Mouse (Mus musculus): ENCODE measurements around the gene Lacc1.

Lacc1 gene

DNA sequence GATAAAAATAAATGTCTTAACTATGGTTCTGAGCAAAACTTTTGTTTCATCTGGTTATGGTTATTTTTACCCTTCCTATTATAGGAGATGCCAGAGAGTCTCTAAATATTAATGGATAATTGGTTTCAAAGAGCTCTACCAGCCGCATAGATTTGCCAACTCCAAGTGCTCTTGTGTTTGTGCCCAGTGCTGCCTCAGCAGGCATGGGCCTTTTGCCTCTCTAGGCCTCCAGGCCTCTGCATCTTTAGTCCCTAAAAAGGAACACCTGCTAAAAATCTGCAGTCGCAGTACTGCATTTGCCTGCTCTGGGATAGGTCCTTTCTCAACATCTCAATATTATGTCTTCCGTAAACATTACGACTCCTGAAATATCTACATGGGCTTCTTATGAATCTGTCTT, 55.5 kb downstream of the Lacc1 start:
- no peak for DNase-seq (ENCODE audit: low read depth in 2 of 2, low spot score in 2 of 2)

DNA sequence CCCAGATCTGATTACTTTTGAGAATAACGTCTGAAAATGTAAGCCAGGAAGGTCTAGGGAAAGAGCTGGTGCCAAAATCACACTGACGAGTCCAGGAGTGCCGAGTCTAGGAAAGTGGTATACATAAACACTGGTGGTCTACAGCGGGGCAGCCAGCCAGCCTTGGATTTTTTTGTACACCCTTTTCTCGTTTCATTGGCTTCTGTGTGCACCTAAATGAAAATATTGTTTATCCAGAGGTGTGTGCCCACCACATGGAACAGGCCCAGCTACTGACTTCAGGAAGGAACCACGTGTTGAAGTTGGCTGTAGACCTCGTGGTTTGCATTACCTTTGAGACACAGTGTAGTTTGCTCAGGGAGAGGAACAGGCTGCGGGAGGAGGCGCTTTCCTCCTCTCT, 57.1 kb downstream of the Lacc1 start:
- no peak for DNase-seq (ENCODE audit: low read depth in 2 of 2, low spot score in 2 of 2)
